Comparison of ENCODE assay signal across 8 mouse cellular contexts in the genomic region with DNA sequence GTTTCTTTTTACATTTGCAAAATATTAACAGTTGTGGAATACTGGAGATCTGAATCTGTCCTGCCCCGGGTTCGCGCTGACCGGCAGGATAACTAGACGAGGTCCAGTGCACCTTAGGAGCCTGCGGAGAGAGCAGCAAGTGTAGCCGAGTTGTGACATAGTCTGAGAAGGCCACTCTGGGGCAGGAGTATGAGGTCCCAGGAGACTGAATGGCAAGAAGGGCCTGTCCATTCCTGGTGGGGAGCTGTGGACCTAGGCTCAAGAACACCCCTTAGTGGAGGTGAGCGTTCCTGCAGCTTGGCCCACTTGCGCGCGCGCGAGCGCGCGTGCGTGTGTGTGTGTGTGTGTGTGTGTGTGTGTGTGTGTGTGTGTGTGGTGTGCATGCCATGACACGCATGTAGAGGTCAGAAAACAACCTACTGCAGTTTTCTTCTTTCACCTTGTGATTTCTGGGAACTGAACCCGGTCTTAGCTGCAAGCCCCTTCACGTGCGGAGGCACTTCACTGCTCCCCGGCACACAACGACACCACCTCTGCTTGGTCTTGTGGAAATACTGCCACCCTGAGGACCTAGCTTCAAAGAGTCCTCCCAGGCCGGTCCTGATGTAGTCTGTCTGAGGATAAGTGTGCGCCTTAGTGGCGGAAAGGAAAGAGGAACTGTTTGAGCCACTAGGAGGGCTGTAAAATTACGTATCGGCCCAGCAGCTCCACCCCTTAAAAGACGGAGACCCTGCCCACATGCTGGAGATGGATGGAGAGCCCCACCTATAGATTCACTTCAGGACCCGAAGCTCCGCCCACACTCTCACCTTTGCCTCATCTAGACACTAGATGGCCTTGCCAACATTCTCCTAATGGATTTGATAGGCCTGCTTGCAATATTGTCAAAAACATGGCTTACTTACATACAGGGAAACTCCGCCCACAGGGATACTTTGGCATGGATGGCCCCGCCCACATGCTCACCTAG. TPM values are rescaled to one million over a fixed set of nuclear protein-coding genes. Genes with fewer than 3 reads are reported as not detected.
DNase-seq lines count a peak whose midpoint lies in the region; ATAC-seq and TF ChIP-seq lines count a peak whose summit lies in the region.

No protein-coding gene starts in this region.

- no peaks in the 10 kb centered on the region for H3K36me3 ChIP-seq in ES-Bruce4 (ENCODE audit: control insufficient read depth, insufficient read depth, low read length, poor library complexity, severe bottlenecking)
- no peaks in the 10 kb centered on the region for H3K36me3 ChIP-seq in embryonic facial prominence, embryonic 13.5 days
- H3K36me3 ChIP-seq in heart, embryonic 15.5 days, result no peaks in the 10 kb centered on the region
- no peaks in the 10 kb centered on the region for H3K36me3 ChIP-seq in lung, embryonic 15.5 days

- peaks cover 11% of the 10 kb centered on the region for H3K4me1 ChIP-seq in ES-Bruce4 (ENCODE audit: control insufficient read depth, insufficient read depth, low read length)
- H3K4me1 ChIP-seq in embryonic facial prominence, embryonic 13.5 days, result peaks cover 11% of the 10 kb centered on the region
- H3K4me1 ChIP-seq in heart, embryonic 15.5 days (replicated peaks), result peaks cover 14% of the 10 kb centered on the region
- H3K4me1 ChIP-seq in lung, embryonic 15.5 days, result peaks cover 35% of the 10 kb centered on the region

- ATAC-seq in embryonic facial prominence, embryonic 13.5 days (ENCODE audit: insufficient number of reproducible peaks, insufficient read depth, low FRiP score, low TSS enrichment, low read depth), result peak; percentile 26; the same call in 1 of the 2 replicates
- peak; percentile 40; the same call in 1 of the 2 replicates for ATAC-seq in heart, embryonic 15.5 days (replicated peaks; ENCODE audit: insufficient number of reproducible peaks, insufficient read depth, low FRiP score, low read depth)
- ATAC-seq in lung, embryonic 15.5 days (ENCODE audit: borderline replicate concordance, extremely low read depth, low FRiP score, low TSS enrichment), result peak; percentile 75
- peak; percentile 74 for ATAC-seq in neutrophil, adult 5-6 weeks (ENCODE audit: extremely low read depth, insufficient number of reproducible peaks, low FRiP score, poor library complexity, severe bottlenecking)

- no peaks in the 10 kb centered on the region for H3K9me3 ChIP-seq in ES-Bruce4 (replicated peaks; ENCODE audit: control insufficient read depth, insufficient read depth, low read length, poor library complexity, severe bottlenecking)
- no peaks in the 10 kb centered on the region; the same call in 1 of the 2 replicates for H3K9me3 ChIP-seq in embryonic facial prominence, embryonic 13.5 days
- no peaks in the 10 kb centered on the region for H3K9me3 ChIP-seq in heart, embryonic 15.5 days (replicated peaks)
- no peaks in the 10 kb centered on the region for H3K9me3 ChIP-seq in lung, embryonic 15.5 days

- peak overlapping the region; percentile 64 for H3K4me2 ChIP-seq in embryonic facial prominence, embryonic 13.5 days
- peak overlapping the region; percentile 63 for H3K4me2 ChIP-seq in heart, embryonic 15.5 days
- H3K4me2 ChIP-seq in lung, embryonic 15.5 days, result peak overlapping the region; percentile 57

- TF ChIP-seq CTCF in ES-Bruce4 (IDR thresholded peaks at IDR 0.05; ENCODE audit: low read depth, low read length), result peak; percentile 64

- peak overlapping the region; percentile 74 for H3K4me3 ChIP-seq in ES-Bruce4 (ENCODE audit: low read depth, low read length)
- H3K4me3 ChIP-seq in embryonic facial prominence, embryonic 13.5 days, result peak overlapping the region; percentile 36
- H3K4me3 ChIP-seq in heart, embryonic 15.5 days, result peak overlapping the region; percentile 33
- peak overlapping the region; percentile 20 for H3K4me3 ChIP-seq in lung, embryonic 15.5 days

- WGBS in embryonic facial prominence, embryonic 13.5 days, result 3% methylated on average over 31 of the region's 33 CpGs
- 5% methylated on average over 33 of the region's 33 CpGs for WGBS in heart, embryonic 15.5 days
- WGBS in lung, embryonic 15.5 days, result 5% methylated on average over 26 of the region's 33 CpGs

- H3K27me3 ChIP-seq in ES-Bruce4 (ENCODE audit: control insufficient read depth, insufficient read depth, low read length, poor library complexity, severe bottlenecking), result no peaks in the 10 kb centered on the region
- H3K27me3 ChIP-seq in embryonic facial prominence, embryonic 13.5 days, result peaks cover 8% of the 10 kb centered on the region
- peaks cover 10% of the 10 kb centered on the region for H3K27me3 ChIP-seq in heart, embryonic 15.5 days
- H3K27me3 ChIP-seq in lung, embryonic 15.5 days, result peaks cover 10% of the 10 kb centered on the region; the same call in 1 of the 2 replicates

- peak; percentile 29 for TF ChIP-seq POLR2A in ES-Bruce4 (IDR thresholded peaks at IDR 0.05; ENCODE audit: insufficient read depth, low read length)

- peak; percentile 56 for DNase-seq in adrenal gland, adult 2 months
- peak; percentile 63 for DNase-seq in kidney, postnatal 14 days
- DNase-seq in ovary, postnatal 14 days (ENCODE audit: low spot score), result no peak

- H3K27ac ChIP-seq in ES-Bruce4 (ENCODE audit: insufficient read depth, low read length), result peak overlapping the region; percentile 88
- peak overlapping the region; percentile 48 for H3K27ac ChIP-seq in embryonic facial prominence, embryonic 13.5 days
- no peak overlapping the region for H3K27ac ChIP-seq in heart, embryonic 15.5 days
- peak overlapping the region; percentile 88 for H3K27ac ChIP-seq in lung, embryonic 15.5 days

- 0 out of 2 replicates have a peak, but pooled peaks have one; percentile 1 for TF ChIP-seq EP300 in ES-Bruce4 (IDR thresholded peaks at IDR 0.05; ENCODE audit: insufficient read depth, low read depth, low read length)

- peak overlapping the region; percentile 57 for H3K9ac ChIP-seq in ES-Bruce4 (ENCODE audit: low read depth, poor library complexity, severe bottlenecking)
- peak overlapping the region; percentile 40 for H3K9ac ChIP-seq in embryonic facial prominence, embryonic 13.5 days
- H3K9ac ChIP-seq in heart, embryonic 15.5 days, result peak overlapping the region; percentile 25; the same call in 1 of the 2 replicates
- H3K9ac ChIP-seq in lung, embryonic 15.5 days, result 0 out of 2 replicates have a peak overlapping the region, but pooled peaks have one; percentile 23

RNA-seq across cellular contexts. Expression of a gene that starts 19.4 kb away (rescaled TPM):
- polyA plus RNA-seq in ES-Bruce4 (2011; ENCODE audit: insufficient read depth, insufficient read length, low read depth, missing spikeins), result 259 and 279 TPM in 2 replicates
- total RNA-seq in adrenal gland, adult 2 months (2021), result not detected
- 0.06 TPM in 1 of 2 replicates, not detected in the other for polyA plus RNA-seq in adrenal gland, adult 2 months (2012; rRNA removed)
- polyA plus RNA-seq in embryonic facial prominence, embryonic 13.5 days (2015; fragmentation: Nextera tagmentation; extraction: Ambion mirVana), result 21.0 and 22.9 TPM in 2 replicates
- polyA plus RNA-seq in heart, embryonic 15.5 days (2015; fragmentation: Nextera tagmentation; extraction: Ambion mirVana), result 1.1 and 4.2 TPM in 2 replicates
- polyA plus RNA-seq in lung, embryonic 15.5 days (2015; fragmentation: Nextera tagmentation; extraction: Ambion mirVana), result 31.7 and 34.3 TPM in 2 replicates
- total RNA-seq in neutrophil, adult 5-6 weeks (2017), result 0.23 and 0.25 TPM in 2 replicates

RNA-seq across cellular contexts. Expression of a gene that starts 19.9 kb away (rescaled TPM):
- 22.4 and 26.3 TPM in 2 replicates for polyA plus RNA-seq in ES-Bruce4 (2011; ENCODE audit: insufficient read depth, insufficient read length, low read depth, missing spikeins)
- total RNA-seq in adrenal gland, adult 2 months (2021), result under 1 TPM; 0.62 to 0.75 TPM
- polyA plus RNA-seq in adrenal gland, adult 2 months (2012; rRNA removed), result 2.9 and 3.7 TPM in 2 replicates
- polyA plus RNA-seq in embryonic facial prominence, embryonic 13.5 days (2015; fragmentation: Nextera tagmentation; extraction: Ambion mirVana), result 14.8 and 26.4 TPM in 2 replicates
- 7.7 and 18.1 TPM in 2 replicates for polyA plus RNA-seq in heart, embryonic 15.5 days (2015; fragmentation: Nextera tagmentation; extraction: Ambion mirVana)
- polyA plus RNA-seq in lung, embryonic 15.5 days (2015; fragmentation: Nextera tagmentation; extraction: Ambion mirVana), result 241 and 259 TPM in 2 replicates
- not detected in 2 replicates for total RNA-seq in neutrophil, adult 5-6 weeks (2017)

RNA-seq across cellular contexts. Expression of a gene that starts 34.0 kb away (rescaled TPM):
- polyA plus RNA-seq in ES-Bruce4 (2011; ENCODE audit: insufficient read depth, insufficient read length, low read depth, missing spikeins), result 36.3 and 37.5 TPM in 2 replicates
- total RNA-seq in adrenal gland, adult 2 months (2021), result 10 to 100 TPM; 23.5 to 33.1 TPM
- polyA plus RNA-seq in adrenal gland, adult 2 months (2012; rRNA removed), result 22.5 and 39.1 TPM in 2 replicates
- polyA plus RNA-seq in embryonic facial prominence, embryonic 13.5 days (2015; fragmentation: Nextera tagmentation; extraction: Ambion mirVana), result 21.1 and 21.4 TPM in 2 replicates
- 6.6 and 11.7 TPM in 2 replicates for polyA plus RNA-seq in heart, embryonic 15.5 days (2015; fragmentation: Nextera tagmentation; extraction: Ambion mirVana)
- polyA plus RNA-seq in lung, embryonic 15.5 days (2015; fragmentation: Nextera tagmentation; extraction: Ambion mirVana), result 24.7 TPM in 2 replicates
- 0.86 and 2.2 TPM in 2 replicates for total RNA-seq in neutrophil, adult 5-6 weeks (2017)

RNA-seq across cellular contexts. Expression of a gene that starts 42.8 kb away (rescaled TPM):
- 45.8 and 48.4 TPM in 2 replicates for polyA plus RNA-seq in ES-Bruce4 (2011; ENCODE audit: insufficient read depth, insufficient read length, low read depth, missing spikeins)
- 10 to 100 TPM; 51.7 to 52.4 TPM for total RNA-seq in adrenal gland, adult 2 months (2021)
- 90.8 and 100.0 TPM in 2 replicates for polyA plus RNA-seq in adrenal gland, adult 2 months (2012; rRNA removed)
- 57.4 and 59.4 TPM in 2 replicates for polyA plus RNA-seq in embryonic facial prominence, embryonic 13.5 days (2015; fragmentation: Nextera tagmentation; extraction: Ambion mirVana)
- 70.0 and 74.5 TPM in 2 replicates for polyA plus RNA-seq in heart, embryonic 15.5 days (2015; fragmentation: Nextera tagmentation; extraction: Ambion mirVana)
- polyA plus RNA-seq in lung, embryonic 15.5 days (2015; fragmentation: Nextera tagmentation; extraction: Ambion mirVana), result 66.7 and 66.9 TPM in 2 replicates
- total RNA-seq in neutrophil, adult 5-6 weeks (2017), result 28.6 and 32.2 TPM in 2 replicates

RNA-seq across cellular contexts. Expression of a gene that starts 50.8 kb away (rescaled TPM):
- not detected in 2 replicates for polyA plus RNA-seq in ES-Bruce4 (2011; ENCODE audit: insufficient read depth, insufficient read length, low read depth, missing spikeins)
- total RNA-seq in adrenal gland, adult 2 months (2021), result not detected
- polyA plus RNA-seq in adrenal gland, adult 2 months (2012; rRNA removed), result not detected in 2 replicates
- 0.39 and 2.8 TPM in 2 replicates for polyA plus RNA-seq in embryonic facial prominence, embryonic 13.5 days (2015; fragmentation: Nextera tagmentation; extraction: Ambion mirVana)
- 0.43 and 1.9 TPM in 2 replicates for polyA plus RNA-seq in heart, embryonic 15.5 days (2015; fragmentation: Nextera tagmentation; extraction: Ambion mirVana)
- polyA plus RNA-seq in lung, embryonic 15.5 days (2015; fragmentation: Nextera tagmentation; extraction: Ambion mirVana), result 0.65 and 1.6 TPM in 2 replicates
- not detected in 2 replicates for total RNA-seq in neutrophil, adult 5-6 weeks (2017)

Comparison
In these comparisons a context has a peak if more than half of its experiments do, and no peak if none do; other contexts are left out.
1. H3K4me3 ChIP-seq: peak in every context shown above with its lines; median percentile 74 in ES-Bruce4; 36 in embryonic facial prominence, embryonic 13.5 days; 33 in heart, embryonic 15.5 days; 20 in lung, embryonic 15.5 days.